Mouse (Mus musculus): ENCODE data around the gene Antxr2. TPM values are rescaled to one million over a fixed set of nuclear protein-coding genes. Genes with fewer than 3 reads are reported as not detected.

Gene Antxr2
- total RNA-seq, 2 experiments from 2014 or later: 10.1 to 10.2 TPM

DNA sequence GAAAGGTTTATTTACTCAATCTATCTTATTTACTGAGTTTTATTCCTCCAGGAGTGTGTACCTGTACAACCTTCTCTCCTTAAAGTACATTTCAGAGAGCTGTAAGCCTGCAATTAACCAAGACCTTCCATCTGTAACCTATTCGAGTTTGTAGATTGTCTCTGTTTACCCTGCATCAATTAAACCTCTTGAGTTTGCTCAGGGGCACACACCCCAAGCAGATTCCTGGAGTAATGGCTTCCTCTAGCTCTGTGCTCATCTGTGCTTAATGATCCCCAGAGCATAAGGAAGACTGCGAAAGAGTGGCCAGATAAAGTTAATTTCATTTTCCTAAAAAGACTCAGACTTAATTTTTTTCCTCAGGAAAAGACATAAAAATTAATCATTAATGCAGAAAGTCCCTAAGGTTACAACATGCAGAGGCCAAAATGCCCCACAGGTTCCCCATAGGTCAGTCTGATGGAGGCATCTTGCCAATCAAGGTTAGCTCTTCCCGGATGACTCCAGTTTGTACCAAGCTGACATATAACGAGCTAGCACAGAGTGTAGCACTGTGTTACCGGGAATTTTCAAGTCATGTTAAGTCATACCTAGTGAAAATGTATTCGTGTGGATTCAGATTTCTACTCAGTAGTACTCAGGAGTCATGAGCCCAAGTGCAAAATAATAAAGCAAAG, 34.2 kb downstream of the Antxr2 start:
- intact Hi-C loops (cut with DNase I): no loop called here

DNA sequence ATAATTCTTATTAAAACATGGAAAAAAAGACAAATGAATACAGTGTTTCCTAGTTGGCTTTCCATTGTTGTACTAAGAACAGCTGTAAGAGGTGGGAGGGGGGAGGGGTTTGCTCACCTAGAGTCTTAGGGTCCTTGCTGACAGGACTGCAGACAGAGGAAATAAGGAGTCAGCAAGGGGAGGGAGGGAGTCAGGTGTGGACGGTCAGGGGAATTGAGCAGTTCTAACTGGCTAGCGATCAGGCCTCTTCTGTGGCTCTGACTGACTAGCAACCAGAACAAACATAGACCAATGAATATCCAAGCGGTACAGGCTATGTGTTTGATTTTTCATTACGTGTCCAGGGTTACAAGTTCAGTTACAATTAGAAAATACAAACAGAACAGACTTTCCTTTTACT, 35.0 kb downstream of the Antxr2 start:
- DNase-seq: no peak
- intact Hi-C loops (cut with DNase I): no loop called here

More for the DNA sequence above, 34.2 kb downstream of the Antxr2 start:
- no peak for DNase-seq

DNA sequence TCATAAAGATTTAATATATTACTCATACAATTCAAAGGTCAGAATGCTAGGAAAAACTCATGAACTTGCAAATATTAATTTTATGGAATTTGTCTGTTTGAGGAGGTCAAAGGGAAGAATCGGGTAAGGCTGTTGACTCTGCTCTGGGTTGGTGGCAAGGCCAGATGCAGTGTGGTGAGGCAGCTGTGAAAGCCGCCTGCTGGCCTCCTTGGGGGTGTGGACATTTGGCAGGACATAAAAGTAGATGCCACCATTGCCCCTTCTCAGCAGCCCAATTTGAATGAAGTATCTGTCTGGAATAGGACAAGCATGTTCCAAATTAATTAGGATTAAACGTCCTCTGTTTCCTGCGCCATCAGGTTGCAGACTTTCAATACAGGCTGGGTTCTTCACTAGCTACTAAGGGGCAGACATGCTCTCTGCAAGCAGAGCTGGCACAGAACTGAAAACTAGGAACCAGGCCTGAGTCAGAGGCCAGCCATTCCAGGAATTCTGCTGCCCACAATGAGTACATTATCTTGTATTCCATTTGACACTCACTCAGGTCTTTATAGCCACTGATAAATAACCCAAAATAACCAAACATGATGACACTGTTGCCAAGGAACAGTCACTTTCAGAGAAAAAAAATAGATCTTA, 44.1 kb downstream of the Antxr2 start:
- DNase-seq: no peak
- intact Hi-C loops (cut with DNase I): no loop called here

DNA sequence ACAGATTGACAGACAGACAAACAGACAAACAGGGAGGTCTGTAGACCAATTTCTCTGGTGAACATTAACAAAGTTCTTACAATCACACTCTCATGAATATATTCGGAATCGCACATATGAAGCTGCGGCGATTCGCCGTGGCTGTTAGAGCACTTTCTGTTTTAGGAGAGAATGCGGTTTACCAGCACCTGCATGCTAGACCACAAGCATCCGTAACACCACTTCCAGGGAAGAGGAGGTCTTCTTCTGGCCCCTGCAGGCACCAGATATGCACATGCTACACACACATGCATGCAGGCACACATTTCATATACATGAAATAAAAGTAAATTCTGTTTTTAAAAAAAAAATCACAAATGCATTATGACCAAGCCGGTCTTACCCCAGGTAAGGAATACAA, 47.5 kb downstream of the Antxr2 start:
- intact Hi-C loops (cut with DNase I): no loop called here
- DNase-seq: no peak

DNA sequence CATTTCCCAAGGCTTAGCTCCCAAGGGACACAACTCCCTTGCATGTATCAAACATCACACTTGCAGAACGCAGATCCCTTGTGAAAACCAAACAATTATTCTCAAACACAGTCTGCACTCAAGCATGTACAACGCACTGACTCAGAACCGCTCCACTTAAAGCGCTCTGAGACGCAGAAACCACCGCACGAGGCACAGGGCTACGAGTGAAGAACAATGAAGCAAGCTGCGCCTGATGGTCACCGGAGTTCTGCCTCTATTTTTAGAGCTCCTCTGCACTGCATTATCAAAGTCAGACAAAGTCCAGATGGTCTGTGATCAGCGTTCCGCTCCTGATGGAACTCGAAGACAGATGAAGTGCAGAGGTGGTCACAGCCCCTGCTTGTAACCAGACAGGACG, 50.4 kb downstream of the Antxr2 start:
- intact Hi-C loops (cut with DNase I): no loop called here

DNA sequence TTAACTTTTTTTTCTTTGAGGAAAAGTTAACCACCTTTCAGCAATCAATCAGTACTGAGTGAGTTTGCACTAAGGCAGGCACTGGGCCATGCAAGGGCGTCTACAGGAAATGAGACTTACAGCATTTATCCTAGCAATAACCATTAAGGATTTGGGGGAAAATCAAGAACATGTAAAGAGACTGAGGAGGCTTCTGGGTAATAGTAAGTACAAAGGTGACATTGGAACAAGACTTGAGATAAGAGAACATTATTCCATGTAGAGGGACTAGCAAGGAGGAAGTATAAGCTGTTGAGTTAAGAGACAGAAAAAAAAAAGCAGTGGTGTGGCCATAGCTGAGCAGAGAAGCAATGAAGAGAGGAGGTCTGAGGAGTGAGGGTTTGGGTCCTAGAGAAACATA, 57.5 kb downstream of the Antxr2 start:
- intact Hi-C loops (cut with DNase I): no loop called here
- no peak for DNase-seq

More for the DNA sequence above, 50.4 kb downstream of the Antxr2 start:
- no peak for DNase-seq

DNA sequence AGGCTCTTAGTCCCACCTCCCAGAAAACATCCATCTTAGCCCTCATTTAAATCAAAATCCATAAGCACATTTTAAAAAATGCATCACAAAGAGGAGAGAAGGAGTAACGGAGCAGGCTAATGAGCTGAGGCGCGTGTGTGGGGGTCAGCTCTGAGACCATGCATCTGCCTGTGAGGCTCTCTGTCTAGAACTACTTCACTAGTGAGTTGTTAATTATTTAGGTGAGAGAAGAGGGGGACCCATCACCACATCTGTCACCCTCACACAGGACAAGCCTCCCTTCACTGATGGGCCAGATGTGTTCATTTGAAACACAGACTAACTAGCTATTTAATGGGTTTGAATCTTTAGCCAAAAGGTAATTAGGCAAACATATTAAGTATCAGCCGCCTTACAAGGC, 58.8 kb downstream of the Antxr2 start:
- no peak for DNase-seq
- intact Hi-C loops (cut with DNase I): no loop called here

DNA sequence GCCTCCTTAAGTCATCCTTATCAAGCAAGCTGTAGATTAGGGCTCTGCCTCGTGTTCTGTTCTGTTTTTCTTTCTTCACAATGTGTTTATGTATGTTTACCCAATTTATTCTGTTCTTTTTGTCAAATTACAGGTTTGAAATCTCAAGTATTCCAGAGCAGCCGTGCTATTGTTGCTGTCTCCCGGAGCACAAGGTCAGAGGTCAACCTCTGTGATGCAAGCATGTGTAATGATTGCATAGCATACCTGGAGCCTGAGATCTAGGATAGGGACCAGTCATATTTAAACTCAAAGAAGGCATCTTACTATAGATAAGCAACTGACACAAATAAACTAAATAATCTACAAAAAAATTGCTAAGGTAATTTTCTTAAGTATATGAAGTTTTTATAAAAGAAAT, 59.6 kb downstream of the Antxr2 start:
- DNase-seq: no peak
- intact Hi-C loops (cut with DNase I): no loop called here

DNA sequence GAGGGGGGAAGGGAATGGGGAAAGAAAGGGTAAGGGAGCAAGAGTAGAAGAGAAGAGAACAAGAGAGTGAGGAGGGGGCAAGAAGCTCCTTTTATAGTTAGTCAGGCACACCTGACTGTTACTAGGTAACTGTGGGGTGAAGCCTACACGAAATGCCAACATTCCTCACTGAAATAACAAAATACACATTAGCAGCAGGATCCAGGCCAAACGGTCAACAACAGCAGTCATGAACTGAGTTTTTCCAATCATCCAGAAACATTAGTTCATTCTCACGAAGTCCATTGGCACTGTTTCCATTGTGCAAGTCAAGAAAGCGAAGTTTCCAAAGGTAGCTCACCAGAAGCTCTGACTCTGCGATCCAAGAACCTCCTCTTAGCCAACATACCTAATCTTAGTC, 63.8 kb downstream of the Antxr2 start:
- intact Hi-C loops (cut with DNase I): no loop called here
- DNase-seq: no peak

DNA sequence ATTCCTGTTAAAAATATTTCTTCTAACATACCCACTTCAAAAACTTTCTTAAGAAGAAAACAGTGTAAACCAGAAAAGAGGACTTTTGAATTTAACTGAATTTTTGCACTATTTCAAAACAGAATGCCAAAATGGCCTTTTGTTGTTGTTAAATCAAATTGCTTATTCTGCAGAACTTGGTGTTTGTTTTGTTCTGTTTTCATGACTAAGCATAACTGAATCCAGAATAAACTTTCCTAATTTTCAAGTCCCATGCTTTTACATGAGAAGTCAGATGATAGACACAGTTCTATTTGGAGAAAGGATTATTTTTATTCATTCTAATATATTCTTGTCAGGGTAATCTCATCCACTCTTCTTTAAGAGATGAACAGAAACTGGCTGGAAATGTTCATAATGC, 64.7 kb downstream of the Antxr2 start:
- intact Hi-C loops (cut with DNase I): no loop called here
- no peak for DNase-seq

DNA sequence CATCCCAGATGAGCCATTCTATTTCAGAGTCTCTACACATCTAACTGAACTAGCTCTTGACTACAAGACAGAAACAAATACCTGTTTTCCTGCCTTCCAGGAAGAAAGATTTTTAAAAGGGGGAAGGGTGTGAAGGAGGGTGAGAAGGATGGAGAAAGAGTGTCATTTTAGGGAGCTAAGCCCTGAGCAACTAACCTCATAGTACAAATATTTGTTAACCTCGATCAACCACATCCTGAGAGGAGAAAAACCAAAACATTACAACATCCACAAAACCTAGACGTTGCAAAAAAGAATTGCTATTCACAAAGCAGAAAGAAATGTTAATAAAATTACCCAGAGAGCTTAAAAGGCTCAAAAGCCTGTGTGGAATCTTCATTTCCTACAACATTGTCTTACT, 66.4 kb downstream of the Antxr2 start:
- no peak for DNase-seq
- intact Hi-C loops (cut with DNase I): no loop called here

DNA sequence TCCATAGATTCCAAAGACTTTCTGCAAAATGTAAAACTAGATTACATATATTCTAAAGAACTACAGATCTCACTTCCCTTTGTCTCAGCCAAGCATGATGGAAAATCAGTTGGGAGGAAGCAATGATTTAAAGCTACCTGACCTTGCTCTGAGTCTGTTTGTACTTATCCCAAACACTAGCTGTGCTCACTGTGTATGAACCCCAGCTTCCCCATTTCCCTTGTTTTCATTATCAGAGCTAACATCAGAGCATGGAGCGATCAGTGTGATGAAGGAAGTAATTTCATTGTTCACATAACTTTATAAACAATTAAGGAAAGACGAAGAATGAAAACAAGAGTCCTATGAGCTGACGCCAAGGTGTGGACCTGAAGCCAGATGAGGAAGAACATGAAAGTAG, 68.3 kb downstream of the Antxr2 start:
- intact Hi-C loops (cut with DNase I): no loop called here
- DNase-seq: no peak

DNA sequence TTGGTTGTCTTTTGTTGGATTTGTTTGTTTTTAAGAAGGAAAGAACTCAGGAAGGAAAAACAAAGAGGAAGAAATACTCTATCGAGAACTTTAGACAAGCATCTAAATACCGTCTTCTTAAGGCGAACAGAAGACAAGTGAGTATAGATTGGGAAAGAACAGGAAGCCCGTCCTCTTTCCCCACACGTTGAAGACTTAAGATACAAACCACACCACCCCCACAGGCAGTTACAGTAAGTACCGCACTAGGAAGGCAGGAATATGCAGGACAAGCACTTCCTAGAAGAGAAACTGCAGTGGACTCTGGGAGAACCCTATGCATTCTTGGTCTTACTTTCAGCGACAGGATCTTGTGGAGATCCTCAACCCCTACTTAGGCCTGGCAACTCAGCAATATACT, 69.1 kb downstream of the Antxr2 start:
- intact Hi-C loops (cut with DNase I): no loop called here
- DNase-seq: no peak

DNA sequence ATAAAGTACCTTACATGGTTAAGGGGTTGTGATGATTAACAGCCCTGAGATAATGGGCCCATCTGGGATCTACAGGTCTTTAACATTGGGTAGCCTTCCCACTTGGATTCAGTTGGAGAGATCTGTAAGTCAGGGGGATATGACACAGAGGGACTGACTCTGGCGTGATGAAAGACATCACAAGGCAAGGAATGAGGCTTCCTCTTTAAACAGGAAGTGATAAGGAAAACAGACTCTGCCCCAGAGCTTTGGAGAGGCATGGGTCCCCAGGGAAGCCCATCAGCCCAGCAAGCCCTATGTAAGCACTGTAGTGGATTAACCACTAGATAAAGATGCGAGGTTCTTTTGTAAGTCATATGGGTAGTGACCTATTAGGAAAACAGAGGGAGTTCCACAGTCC, 71.2 kb downstream of the Antxr2 start:
- intact Hi-C loops (cut with DNase I): no loop called here
- DNase-seq: no peak

DNA sequence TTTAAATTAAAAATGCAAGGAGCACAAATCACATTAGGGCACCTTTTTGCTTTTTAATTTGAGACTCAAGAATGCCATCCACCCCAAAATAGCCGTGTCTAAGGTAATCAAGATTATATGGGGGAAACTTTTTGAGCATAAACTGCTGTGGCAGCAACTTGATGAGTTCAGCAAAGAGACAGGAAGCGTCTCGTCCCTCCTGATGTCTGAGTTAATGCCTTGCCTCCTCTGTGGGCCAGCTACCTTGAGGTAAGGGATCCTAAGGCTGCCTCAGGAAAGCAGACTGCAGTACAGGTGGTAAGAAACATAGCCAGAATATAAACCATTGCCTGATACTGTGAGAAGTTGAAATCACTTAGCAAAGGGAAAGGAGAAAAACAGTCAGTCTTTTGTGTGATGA, 71.8 kb downstream of the Antxr2 start:
- intact Hi-C loops (cut with DNase I): no loop called here
- no peak for DNase-seq

DNA sequence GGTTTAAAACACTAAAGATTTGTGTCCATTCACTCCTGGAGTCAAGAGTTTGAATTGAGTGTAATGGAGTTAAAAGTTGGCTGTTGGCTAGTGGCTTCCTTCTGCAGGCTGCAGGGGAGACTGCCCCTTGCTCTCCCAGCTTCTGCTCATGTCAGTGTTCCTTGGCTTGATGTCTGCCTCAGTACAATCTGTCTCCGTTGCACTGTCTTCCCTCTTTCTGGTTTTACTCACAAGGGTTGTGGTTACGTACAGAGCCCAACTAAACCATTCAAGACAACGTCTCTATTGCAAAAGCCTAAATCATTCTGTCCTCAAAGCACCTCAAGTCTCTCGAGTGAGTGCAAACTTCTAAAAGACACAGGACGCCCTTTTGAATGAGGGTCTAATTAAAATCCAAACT, 73.3 kb downstream of the Antxr2 start:
- DNase-seq: no peak
- intact Hi-C loops (cut with DNase I): no loop called here

DNA sequence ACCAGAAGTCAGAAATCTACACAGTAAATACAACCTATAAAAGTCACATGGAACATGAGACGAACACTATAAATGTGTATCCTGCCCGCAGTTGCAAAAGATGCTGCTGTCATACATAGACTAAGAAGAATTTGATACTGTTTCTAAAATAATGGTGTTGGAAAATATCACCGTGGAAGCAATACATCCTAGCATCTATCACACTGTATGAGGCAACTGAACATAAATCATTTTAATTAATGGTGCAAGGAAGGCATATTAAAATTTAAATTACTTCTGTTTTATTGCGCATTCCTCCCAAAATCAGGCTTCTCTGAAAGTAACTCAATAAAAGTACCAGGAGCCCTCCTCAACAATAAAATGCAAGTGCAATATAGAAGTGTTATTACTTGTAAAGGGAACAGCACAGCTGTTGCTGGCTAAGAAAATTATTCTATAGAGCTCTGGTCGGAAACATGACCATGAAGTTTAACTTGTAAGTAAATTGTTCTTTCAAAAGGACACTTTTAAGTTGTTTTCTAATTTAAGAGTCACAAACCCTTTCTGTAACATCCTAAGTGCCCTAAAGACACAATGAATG, 76.6 kb downstream of the Antxr2 start:
- DNase-seq: no peak
- intact Hi-C loops (cut with DNase I): no loop called here

DNA sequence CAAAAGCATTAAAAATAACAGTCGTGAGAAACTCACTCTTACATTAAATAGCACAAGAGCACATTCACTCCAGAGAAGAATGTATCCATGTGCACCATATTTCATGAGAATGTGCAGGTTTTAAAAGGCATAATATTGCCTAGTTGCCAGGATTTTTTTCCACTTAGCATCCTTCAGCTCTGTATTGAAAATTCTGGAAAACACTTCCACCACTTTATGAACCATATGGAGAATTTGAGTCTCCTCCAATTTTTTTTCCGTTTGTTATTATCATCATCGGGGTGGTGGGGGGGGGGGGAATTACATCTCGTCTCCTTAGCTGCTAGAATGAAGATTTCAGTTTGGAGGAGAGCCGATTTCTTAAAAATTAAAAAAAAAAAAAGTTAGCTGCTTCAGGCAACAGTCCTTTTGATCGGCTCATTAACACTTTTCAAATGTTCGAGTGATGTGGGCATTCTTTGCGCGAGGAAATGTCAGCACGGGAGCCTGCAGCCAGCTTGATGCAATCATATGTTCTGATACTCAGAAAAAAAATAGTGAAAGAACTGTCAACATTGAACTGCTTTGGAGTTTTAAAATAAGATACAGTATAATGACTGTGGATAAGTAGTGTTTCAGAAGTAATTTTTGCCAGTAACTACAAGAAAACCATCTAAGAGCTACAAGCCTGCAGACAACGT, 77.5 kb downstream of the Antxr2 start:
- intact Hi-C loops (cut with DNase I): no loop called here
- DNase-seq: no peak

DNA sequence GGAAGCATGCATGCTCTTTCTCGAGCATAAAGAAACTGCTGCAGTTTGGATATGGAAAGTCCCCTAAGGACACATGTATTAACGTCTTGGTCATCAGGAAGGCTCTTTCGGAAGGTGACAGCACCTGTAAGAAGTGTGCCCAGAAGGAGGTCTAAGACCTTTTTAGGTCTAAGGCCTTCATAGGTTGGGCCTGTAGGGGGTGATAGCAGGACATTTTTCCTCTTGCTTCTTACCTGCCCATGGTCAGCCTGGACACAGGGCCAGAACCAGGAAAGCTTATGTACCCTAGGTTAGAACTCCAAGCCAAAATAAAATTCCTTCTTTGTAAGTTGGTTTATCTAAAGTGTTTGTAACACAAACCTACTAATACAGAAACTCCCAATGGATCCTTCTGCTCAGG, 83.6 kb downstream of the Antxr2 start:
- intact Hi-C loops (cut with DNase I): no loop called here
- DNase-seq: no peak

DNA sequence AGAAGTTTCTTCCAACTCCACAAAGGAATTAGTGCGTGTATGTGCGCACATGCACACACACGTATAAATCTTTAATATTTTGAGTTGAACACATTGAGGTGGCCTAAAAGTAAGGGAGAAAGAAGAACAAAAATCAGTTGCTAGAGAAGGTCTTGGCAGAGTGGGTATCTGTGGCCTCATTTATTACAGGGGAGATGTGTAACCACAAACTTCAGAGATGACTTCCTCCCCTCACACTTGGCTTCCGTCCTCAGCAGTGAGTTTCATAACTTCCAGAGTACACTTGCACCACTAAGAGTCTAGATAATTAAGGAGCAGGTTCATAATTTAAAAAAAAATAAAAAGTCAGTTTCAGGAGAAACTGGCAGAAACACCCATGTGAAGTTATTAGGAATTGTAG, 84.6 kb downstream of the Antxr2 start:
- no peak for DNase-seq
- intact Hi-C loops (cut with DNase I): no loop called here

Measured in gastrocnemius, postnatal 36 days (tissue).